Mouse (Mus musculus) hindbrain, embryonic 13.5 days (tissue): ENCODE results near the gene Gm4450. TPM values are rescaled to one million over a fixed set of nuclear protein-coding genes. Genes with fewer than 3 reads are reported as not detected.
A peak's percentile ranks its signal among the peaks of the same experiment; 100 is the strongest.
"Not testable (repeated sequence)": the region's sequence is repeated elsewhere in the genome, so short reads cannot be mapped to it uniquely, and the experiment has no call there.

Experiments used
- ATAC-seq: fragments of 200-750 bp; cut with Nextera tagmentation; 2 replicates; pipeline ENCODE4 v1.8.0; 2017; ENCODE audit warnings: moderate TSS enrichment; ENCODE audit not compliant: low FRiP score
- H3K27ac ChIP-seq: fragments of 300-500 bp; sonication (generic); 2 replicates; pipeline ENCODE4 v1.5.1; 2015; ENCODE audit warnings: inconsistent platforms, mild to moderate bottlenecking, moderate library complexity
- H3K27me3 ChIP-seq: fragments of 300-500 bp; sonication (generic); 2 replicates; pipeline ENCODE4 v1.6.1; 2015; ENCODE audit warnings: mild to moderate bottlenecking, inconsistent platforms
- H3K36me3 ChIP-seq: fragments of 300-500 bp; sonication (generic); 2 replicates; pipeline ENCODE4 v1.6.1; 2015; ENCODE audit warnings: mild to moderate bottlenecking, inconsistent platforms
- H3K4me1 ChIP-seq: fragments of 300-500 bp; sonication (generic); replicated peaks from 2 replicates; pipeline ENCODE4 v1.6.1; 2015; ENCODE audit warnings: inconsistent platforms
- H3K4me2 ChIP-seq: fragments of 300-500 bp; sonication (generic); 2 replicates; pipeline ENCODE4 v1.6.1; 2015; ENCODE audit warnings: inconsistent platforms, mild to moderate bottlenecking, moderate library complexity
- H3K4me3 ChIP-seq: fragments of 300-500 bp; sonication (generic); 2 replicates; pipeline ENCODE4 v1.5.1; 2015; ENCODE audit warnings: mild to moderate bottlenecking, inconsistent platforms
- H3K9ac ChIP-seq: fragments of 300-500 bp; sonication (generic); 2 replicates; pipeline ENCODE4 v1.6.1; 2015; ENCODE audit warnings: mild to moderate bottlenecking, inconsistent platforms
- H3K9me3 ChIP-seq: fragments of 300-500 bp; sonication (generic); 2 replicates; pipeline ENCODE4 v1.6.1; 2016; ENCODE audit warnings: inconsistent platforms
- WGBS: fragments of 180-500 bp; shearing (Covaris S2); methylation state at CpG from one replicate; pipeline ENCODE4 v1.1.7; 2015; 5-methylcytosine and 5-hydroxymethylcytosine counted together
- polyA plus RNA-seq: library from polyadenylated mRNA; unstranded; fragments of >200 nt; fragmentation: Nextera tagmentation; extraction: Ambion mirVana; gene quantifications from 2 replicates; pipeline ENCODE4 v1.2.1, GENCODE M21; 2015

Gene Gm4450
- polyA plus RNA-seq: 0.19 and 0.26 TPM in 2 replicates

GRCm38 (mm10) chr3:98457026-98457425 lies at the start of gene Gm4450:
Gene Gm4450, minus strand, starts transcription at chr3:98457126.
- H3K27me3 ChIP-seq: not testable (repeated sequence)

GRCm38 (mm10) chr3:98497401-98497800 lies 40.5 kb upstream of the Gm4450 start:
- not testable (repeated sequence) for ATAC-seq, H3K9ac ChIP-seq, H3K9me3 ChIP-seq, H3K27me3 ChIP-seq, H3K27ac ChIP-seq, H3K4me1 ChIP-seq, H3K36me3 ChIP-seq, H3K4me2 ChIP-seq, H3K4me3 ChIP-seq

More at GRCm38 (mm10) chr3:98457026-98457425, at the start of gene Gm4450:
- H3K36me3 ChIP-seq, H3K4me2 ChIP-seq, H3K4me3 ChIP-seq, H3K27ac ChIP-seq, H3K9me3 ChIP-seq, H3K9ac ChIP-seq, ATAC-seq, H3K4me1 ChIP-seq: not testable (repeated sequence)
- WGBS: 100% methylated on average over 1 of the region's 1 CpGs

DNA sequence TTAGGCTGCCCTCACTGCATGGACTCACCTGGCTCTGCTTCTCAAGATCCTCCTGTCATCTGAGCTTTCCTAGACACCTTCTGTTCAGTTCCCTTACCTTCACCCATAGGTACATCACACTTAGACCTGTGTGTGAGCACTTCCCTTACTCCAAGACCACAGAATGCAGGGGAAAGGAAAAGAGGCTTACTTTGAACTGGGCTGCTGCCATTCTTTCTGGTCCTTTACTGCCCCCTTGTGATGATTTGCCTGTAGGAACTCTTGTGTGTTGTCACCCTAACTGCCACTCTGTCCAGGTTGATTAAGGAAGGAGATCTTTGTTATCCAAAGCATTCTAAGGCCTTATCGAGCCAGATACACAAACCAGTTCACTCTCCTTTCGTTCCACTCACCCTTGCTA lies 39.8 kb upstream of the Gm4450 start:
- not testable (repeated sequence) for H3K4me3 ChIP-seq, H3K4me2 ChIP-seq, H3K9ac ChIP-seq, H3K36me3 ChIP-seq, H3K27me3 ChIP-seq, H3K4me1 ChIP-seq, H3K27ac ChIP-seq, H3K9me3 ChIP-seq
- no CpG with 5 or more reads among the region's 2 CpGs for WGBS
- ATAC-seq: peak; percentile 43; the same call in 1 of the 2 replicates

- H3K9me3 ChIP-seq, ATAC-seq, H3K9ac ChIP-seq, H3K27ac ChIP-seq, H3K4me3 ChIP-seq, H3K36me3 ChIP-seq, H3K27me3 ChIP-seq, H3K4me1 ChIP-seq, H3K4me2 ChIP-seq: not testable (repeated sequence)
Observed at GRCm38 (mm10) chr3:98495055-98495454, 38.1 kb upstream of the Gm4450 start.

- H3K9me3 ChIP-seq, H3K27ac ChIP-seq, H3K36me3 ChIP-seq, H3K4me3 ChIP-seq, H3K27me3 ChIP-seq, ATAC-seq, H3K9ac ChIP-seq, H3K4me1 ChIP-seq, H3K4me2 ChIP-seq: not testable (repeated sequence)
Observed at GRCm38 (mm10) chr3:98494184-98494583, 37.3 kb upstream of the Gm4450 start.

DNA sequence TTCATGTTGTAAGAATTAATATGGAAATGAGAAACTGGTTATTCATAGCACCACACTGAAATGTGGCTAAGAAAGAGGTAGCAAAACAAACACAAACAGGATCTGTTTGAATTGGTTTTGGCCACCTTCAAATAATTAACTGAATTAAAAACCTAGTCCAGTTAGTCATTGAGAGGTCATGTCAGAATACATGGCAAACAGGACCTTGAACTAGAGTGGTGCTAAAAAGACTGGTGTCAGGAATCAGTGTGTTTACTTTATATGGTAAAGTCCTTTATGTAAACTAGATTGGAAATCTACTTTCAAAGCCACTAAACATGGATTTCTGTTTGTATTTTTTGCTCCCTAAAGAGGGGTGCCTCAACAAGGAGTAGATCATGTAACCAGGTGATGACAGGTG lies 14.6 kb upstream of the Gm4450 start:
- H3K9me3 ChIP-seq, H3K27ac ChIP-seq, H3K9ac ChIP-seq, ATAC-seq, H3K4me2 ChIP-seq, H3K4me1 ChIP-seq, H3K36me3 ChIP-seq, H3K4me3 ChIP-seq, H3K27me3 ChIP-seq: not testable (repeated sequence)

DNA sequence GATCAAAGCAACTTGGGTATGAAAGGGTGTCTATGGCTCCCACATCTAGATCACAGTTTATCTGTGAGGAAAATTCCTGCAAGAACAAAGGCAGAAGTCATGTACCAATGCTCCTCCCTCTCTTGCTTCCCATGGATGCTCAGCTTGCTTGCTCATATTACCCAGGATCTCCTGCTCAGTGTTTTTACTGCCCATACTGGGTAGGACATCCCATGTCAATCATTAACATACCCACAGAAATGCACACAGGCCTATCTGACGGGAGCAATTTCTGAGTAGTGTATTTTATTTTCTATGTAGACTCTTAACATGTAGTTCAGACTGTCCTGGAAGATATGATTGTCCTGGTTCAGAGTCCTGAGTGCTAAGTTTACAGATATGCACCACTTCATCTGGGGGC lies 14.1 kb upstream of the Gm4450 start:
- H3K9ac ChIP-seq, H3K27me3 ChIP-seq, H3K4me3 ChIP-seq, H3K4me2 ChIP-seq, ATAC-seq, H3K9me3 ChIP-seq, H3K4me1 ChIP-seq, H3K36me3 ChIP-seq, H3K27ac ChIP-seq: not testable (repeated sequence)
- no CpG with 5 or more reads among the region's 1 CpGs for WGBS

DNA sequence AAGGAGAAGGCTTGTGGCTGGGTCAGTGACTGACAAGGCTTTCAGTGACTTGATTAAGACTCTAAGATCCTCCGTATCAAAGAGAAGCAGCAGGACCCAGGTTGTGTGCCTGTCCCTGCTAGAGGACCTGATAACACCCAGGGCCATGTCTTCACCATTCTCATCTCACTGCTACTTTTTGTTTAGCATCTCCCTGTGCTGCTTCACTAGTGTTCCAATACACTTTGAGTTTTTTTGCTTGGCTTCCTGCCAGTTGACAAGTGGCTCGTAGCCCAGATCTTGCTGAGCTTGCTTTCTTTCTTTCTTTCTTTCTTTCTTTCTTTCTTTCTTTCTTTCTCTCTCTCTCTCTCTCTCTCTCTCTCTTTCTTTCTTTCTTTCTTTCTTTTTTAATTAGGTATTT lies 12.4 kb upstream of the Gm4450 start:
- not testable (repeated sequence) for H3K36me3 ChIP-seq, H3K9me3 ChIP-seq, H3K9ac ChIP-seq, ATAC-seq, H3K4me1 ChIP-seq, H3K27ac ChIP-seq, H3K4me2 ChIP-seq, H3K4me3 ChIP-seq, H3K27me3 ChIP-seq
- 100% methylated on average over 1 of the region's 2 CpGs for WGBS

DNA sequence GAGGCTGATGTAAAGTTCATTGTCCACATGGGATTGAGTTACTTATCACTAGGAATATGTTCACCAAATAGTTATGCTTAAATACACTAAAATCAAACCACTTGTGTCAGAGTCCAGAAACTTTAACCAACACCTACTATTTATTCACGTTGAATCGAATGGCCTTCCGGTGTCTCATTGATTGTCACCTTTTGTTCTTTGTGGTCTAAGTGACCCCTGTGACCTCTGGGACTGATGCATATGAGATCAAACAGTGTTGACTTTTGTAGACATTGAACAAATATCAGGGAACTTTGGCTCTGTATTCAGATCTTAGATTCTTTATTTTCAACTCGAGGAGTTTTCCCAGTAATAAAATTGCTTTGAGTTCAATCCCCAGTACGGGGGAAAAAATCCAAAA lies 3.1 kb downstream of the Gm4450 start:
- not testable (repeated sequence) for H3K27me3 ChIP-seq, H3K27ac ChIP-seq, H3K9ac ChIP-seq, H3K36me3 ChIP-seq, H3K4me3 ChIP-seq, ATAC-seq, H3K9me3 ChIP-seq, H3K4me1 ChIP-seq, H3K4me2 ChIP-seq
- 67% methylated on average over 5 of the region's 5 CpGs for WGBS

DNA sequence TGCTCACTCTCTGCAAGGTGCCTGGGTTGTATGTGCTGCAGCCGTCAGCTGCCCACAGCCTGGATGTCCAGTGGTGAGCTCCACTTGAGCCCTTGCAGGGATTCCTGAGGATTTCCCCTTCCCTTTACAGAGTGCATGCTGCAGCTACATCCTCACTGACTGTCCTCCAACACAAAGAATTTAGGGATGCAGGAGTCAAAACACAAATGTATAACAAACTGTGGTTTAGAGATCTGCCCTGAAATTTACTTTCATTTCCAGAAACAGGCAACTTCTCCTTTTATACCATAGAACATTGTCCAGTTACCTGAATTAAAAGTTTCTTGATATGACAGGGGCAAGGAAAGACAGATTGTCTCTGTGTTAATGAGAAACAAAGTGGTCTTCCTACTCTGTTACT lies 13.0 kb downstream of the Gm4450 start:
- not testable (repeated sequence) for H3K9ac ChIP-seq, ATAC-seq, H3K36me3 ChIP-seq, H3K4me3 ChIP-seq, H3K27me3 ChIP-seq, H3K4me1 ChIP-seq, H3K4me2 ChIP-seq, H3K27ac ChIP-seq, H3K9me3 ChIP-seq
- WGBS: 86% methylated on average over 1 of the region's 1 CpGs

DNA sequence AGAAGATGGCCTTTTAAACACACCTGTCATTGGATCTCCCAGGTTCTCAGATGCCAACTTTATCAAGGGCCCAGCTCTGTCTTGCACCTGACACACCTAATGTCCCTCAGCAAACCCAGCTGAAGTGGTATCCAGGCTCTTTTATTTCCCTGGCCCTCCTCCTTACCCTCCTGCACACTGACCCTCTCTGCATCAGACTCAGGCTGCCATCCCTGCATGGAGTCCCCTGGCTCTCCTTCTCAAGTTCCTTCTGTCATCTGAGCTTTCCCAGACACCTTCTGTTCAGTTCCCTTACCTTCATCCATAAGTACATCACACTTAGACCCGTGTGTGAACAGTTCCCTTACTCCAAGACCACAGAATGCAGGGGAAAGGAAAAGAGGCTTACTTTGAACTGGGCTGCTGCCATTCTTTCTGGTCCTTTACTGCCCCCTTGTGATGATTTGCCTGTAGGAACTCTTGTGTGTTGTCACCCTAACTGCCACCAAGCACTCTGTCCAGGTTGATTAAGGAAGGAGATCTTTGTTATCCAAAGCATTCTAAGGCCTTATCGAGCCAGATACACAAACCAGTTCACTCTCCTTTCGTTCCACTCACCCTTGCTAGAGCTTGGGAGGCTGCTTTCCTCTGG lies 13.7 kb downstream of the Gm4450 start:
- peak; percentile 57 for ATAC-seq
- not testable (repeated sequence) for H3K4me2 ChIP-seq, H3K9me3 ChIP-seq, H3K4me3 ChIP-seq, H3K27ac ChIP-seq, H3K27me3 ChIP-seq, H3K4me1 ChIP-seq, H3K36me3 ChIP-seq, H3K9ac ChIP-seq
- 8% methylated on average over 3 of the region's 3 CpGs for WGBS

GRCm38 (mm10) chr3:98442245-98442644 lies 14.7 kb downstream of the Gm4450 start:
- not testable (repeated sequence) for ATAC-seq, H3K9me3 ChIP-seq, H3K4me2 ChIP-seq, H3K4me1 ChIP-seq, H3K36me3 ChIP-seq, H3K27ac ChIP-seq, H3K9ac ChIP-seq, H3K27me3 ChIP-seq, H3K4me3 ChIP-seq
- WGBS: 47% methylated on average over 3 of the region's 3 CpGs

GRCm38 (mm10) chr3:98435030-98435429 lies 21.9 kb downstream of the Gm4450 start:
- Histone ChIP-seq H3K27ac (no peak overlapping the region), H3K9me3 (no peaks in the 10 kb centered on the region), H3K4me1 (no peaks in the 10 kb centered on the region), H3K9ac (no peak overlapping the region), H3K27me3 (no peaks in the 10 kb centered on the region), H3K36me3 (no peaks in the 10 kb centered on the region), H3K4me3 (no peak overlapping the region), H3K4me2 (no peak overlapping the region)
- no peak for ATAC-seq
- 82% methylated on average over 1 of the region's 1 CpGs for WGBS
